Mouse (Mus musculus) R1 (cell line): ENCODE measurements at regions not wholly inside any gene's neighbourhood (a gene's known extent, or its start where the extent isn't known, plus 50 kb on each side); places are given as distances from the start of the nearest gene placed in this dataset.

Experiments
- DNase-seq: peaks from one replicate; pipeline ENCODE4 v3.0.0-alpha.2; 2018; ENCODE audit warnings: low read depth, low spot score

DNA sequence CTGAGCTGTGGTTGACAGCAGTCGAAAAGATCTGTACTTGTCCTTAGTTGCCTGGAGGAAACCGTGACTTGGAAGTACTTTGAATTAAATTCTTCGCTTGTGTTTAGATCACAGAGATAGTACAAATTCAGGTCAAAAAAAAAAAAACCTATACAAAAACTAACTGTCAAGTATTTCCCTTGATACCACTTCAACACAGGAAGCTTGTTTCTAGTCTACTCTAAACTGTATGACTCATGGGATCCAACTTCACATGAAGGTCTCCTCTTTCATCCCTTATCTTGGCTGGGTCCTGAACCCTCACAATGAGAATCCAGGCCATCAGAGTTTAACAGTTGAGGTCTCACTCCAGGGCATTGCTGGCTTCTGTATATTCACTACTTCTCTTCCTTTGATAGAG is 54.8 kb downstream of the Tmem30b start:
- DNase-seq = no peak

DNA sequence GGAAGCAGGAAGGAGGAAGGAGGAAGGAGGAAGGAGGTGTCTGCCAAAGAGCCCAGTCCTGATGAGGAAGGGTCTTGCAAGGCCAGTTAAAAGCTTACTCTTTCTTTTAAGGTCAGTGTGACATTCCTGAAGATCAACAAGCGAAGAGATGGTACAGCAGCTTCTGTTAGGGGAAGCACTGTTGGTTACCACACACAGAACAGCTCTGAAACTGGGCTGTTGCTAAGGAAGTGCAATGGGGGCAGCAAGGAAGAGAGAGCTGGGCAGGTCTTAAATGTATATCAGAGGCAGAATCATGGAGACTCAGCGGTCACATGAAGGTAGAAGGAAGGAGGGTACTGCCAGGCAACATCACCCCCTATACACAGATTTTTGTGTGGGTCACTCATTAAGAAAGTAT is 63.3 kb downstream of the Tmem30b start:
- DNase-seq = no peak

DNA sequence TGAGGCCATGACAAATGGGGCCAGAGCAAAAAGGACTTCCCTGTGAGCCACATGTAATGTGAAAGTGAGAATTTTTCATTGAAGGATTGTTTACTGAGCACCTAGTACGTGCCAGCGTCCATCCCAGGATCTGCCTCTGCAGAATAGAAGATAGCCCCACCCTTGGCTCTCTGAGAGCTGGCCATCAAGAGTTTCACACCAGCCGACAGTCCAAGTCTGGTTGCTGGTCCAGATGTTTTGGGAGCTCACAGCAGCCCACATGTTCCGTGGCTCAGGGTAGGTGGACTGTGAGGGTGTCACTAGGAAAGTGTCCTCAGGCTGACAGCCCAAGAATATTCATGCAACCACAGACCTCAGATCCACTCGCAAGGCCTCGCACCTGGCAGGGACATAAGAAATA is 63.9 kb downstream of the Tmem30b start:
- no peak for DNase-seq

DNA sequence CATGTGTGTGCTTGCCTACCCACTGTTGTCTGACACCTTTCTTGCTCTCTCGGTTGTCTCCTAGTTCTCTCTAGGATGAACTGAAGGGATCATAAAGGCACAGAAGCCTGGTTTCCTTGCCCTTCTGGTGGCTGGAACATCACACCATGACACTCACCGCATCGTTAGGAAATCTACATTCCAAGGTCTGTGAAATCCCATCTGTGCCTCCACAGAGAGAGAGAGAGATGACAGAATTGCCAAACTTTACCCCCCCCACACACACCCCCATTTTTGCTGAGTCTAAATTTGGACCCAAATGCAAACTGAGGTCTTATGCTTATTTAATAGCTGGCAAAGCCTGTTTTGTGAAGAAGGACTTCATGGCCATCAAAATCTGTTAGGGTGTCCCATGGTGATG is 64.5 kb downstream of the Tmem30b start:
- no peak for DNase-seq

DNA sequence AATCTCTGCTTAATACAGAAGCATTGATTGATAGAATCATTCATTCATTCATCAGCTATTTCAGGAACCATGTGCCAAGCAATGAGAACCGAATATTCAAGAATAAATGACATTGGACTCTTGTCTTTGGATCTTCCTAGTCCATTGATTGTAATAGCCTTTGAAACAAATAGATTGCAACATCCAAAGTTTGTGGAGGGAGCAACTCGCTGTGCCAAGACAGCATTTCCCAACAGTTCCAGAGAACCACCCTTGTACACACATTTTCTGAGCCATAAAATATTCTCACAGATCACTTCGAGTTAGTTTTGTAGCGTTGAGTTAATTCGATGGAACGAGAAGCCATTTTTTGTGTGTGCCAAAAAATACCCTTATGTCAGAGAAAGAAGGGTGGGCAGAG is 65.0 kb downstream of the Tmem30b start:
- DNase-seq = no peak

DNA sequence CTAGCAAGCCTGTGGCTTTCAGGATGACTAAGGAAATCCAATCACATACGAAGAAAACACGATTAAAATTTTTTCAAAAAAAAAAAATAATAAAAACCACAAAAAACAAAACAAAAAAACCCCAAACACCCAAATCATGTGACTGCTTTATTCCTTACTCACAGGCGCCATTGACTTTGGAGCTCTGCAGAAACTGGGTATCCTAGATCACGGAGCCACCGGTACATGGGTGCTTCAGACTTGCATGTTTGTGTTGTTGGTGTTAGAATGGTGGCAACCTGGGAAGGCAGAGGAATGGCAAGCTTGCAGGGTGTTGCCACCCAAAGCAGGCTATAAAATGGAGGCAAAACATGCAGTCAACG is 65.6 kb downstream of the Tmem30b start:
- DNase-seq = no peak

DNA sequence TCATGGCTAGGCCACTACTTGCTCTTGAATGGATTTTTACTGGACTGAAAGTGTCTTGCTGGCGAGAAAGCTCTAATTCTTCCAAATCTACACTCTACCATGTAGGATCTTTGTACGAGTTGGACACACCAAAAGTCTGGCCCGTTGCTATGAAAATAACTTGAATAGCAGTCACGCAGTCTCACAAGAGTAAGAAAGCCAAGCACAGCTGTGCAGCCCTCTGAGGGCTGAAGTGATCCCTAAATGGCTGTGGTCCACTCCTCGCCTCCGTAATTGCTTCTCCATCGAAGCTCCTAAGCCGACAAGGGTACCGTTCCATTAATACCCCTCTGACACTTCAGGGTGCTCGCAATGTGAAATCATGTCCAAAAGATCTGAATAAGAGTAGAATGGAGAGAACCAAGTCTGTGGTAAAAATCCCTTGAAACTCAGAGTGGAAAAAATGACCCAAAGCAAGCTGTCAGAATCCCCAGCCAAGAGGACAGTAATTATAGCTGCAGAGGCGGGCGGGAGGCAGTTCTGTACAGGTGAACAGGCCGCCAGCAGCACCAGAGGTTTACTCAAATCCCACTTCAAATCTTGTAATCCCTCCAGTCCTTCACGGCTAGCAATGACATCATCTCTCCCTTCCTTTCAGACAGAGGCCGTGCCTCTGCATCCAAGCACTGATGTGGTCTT is 66.1 kb downstream of the Tmem30b start:
- DNase-seq = no peak

DNA sequence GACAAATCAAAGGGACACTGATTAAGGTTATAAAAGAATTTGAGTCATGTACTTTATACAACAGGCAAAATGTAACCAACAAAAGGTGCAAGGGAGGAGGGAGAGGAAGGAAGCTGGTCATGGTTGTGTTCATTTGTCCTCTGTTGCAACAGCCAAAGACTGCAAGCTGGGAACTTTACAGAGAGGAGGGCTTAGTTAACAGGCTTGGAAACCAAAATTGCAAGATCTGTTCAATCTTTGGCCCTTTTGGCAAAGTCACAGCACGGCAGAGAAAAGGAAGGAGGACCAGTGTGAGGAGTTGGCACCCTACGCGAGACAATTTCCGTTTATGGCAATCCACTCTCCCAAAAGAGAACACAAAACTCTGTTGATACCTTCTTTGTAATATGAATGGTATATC is 67.6 kb downstream of the Tmem30b start:
- DNase-seq = no peak

DNA sequence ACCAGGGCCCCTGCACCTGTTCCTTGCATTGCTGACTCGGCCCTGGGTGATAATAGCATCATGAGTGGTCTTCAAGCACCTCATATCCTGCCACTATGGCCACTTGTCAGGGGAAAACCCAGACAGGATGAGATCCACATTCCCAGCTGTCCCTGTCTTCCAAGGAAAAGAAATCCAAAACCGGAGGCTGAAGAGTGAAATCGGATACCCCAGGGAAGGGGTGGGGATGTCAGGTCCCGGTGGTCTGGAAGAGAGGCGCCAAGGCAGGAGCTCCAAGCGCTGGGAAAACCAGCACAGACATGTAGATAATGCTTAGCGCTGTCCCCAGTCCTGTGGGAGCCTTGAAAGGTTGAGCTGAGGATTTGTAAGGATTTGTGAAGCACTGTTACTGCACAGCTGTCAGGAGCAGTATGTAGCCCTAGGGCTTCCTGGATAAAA is 69.8 kb downstream of the Tmem30b start:
- DNase-seq = no peak

DNA sequence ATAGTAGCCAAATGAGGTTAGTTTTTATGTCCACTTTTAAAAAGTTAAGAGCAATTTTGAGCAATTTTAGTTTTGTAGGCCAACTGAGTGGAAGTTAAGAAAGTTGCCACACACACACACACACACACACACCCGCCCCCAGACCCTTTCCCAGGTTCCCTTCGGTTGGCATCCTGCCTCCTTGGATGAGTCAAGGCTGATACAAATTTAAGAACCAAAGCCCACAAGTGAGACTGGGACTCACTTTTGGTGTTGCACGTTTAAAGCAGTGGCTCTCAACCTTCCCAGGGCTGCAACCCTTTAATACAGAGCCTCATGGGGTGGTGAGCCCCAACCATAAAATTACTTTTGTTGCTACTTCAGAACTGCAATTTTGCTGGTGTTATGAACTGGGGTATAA is 70.4 kb downstream of the Tmem30b start:
- DNase-seq = no peak

DNA sequence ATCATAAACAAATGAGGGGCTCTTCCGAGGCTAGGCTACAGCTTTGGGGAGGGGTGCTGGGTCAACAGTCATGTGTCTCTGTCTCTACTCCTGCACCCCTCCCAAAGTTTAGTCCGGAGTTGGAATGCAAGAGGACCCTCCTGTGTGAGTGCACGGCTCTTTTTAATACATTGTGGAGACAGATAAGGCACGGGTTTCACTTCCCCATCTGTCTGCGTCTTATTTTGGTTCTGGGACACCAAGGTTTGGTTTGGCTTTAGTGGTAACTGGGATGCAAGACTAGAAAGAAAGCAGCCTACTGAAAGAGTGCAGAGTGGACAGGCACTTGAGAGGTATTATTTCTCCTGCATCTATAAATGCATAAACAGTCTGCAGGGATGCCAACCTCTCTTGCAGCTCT is 71.2 kb downstream of the Tmem30b start:
- no peak for DNase-seq

DNA sequence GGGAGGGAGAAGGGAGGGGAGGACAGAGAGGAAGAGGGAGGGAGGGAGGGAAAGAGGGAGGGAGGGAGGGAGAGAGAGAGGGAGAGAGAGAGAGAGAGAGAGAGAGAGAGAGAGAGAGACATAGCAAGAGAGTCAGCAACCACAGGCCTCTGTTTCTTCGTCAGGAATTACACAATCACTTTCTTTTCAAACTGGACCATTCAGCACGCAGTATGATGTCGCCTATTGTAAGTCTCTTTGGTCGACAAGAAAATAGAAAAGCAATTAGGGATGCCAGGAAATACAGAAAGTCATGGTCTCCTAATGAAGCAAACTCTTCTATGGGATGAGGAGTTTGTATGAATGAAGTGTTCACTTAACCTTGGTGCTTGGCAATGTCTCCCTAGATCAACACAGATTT is 73.1 kb downstream of the Tmem30b start:
- DNase-seq = no peak

DNA sequence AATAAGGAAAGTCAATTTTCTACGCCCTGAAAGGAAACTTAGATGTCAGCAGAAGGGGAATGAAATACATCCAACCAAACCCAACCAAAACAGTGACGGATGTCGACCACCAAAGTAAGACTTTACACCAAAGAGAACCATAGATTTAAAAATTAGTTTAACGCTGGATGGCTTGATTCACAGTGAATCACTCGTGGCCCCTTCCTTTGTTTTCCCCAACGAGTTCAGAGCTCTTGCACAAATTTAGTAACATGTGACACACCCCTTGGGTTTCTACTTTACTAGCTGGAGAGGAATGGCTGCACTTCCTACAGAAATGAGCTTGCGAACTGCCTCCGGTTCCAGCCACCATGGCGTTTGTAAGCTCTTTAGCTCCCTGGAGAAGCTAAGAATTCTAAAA is 74.2 kb downstream of the Tmem30b start:
- DNase-seq = no peak

DNA sequence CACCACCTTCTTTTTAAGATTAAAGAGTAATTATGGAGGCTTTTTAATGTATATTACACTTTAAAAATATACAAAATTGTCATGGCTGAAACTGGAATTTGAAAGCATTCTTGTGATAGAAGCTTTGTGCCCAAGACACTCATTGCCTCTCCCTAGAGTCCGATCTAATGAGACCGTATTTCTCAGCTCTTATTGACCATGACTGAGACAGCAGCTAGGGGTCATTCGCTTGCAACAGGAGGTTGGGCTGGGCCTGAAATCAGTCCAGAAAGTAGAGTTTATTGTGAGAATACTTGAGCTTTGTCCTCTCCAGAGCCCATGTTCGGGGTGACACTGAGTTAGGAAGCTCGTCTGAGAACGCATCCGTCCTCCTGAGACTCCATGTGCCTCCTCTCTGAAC is 79.7 kb downstream of the Tmem30b start:
- DNase-seq = no peak

DNA sequence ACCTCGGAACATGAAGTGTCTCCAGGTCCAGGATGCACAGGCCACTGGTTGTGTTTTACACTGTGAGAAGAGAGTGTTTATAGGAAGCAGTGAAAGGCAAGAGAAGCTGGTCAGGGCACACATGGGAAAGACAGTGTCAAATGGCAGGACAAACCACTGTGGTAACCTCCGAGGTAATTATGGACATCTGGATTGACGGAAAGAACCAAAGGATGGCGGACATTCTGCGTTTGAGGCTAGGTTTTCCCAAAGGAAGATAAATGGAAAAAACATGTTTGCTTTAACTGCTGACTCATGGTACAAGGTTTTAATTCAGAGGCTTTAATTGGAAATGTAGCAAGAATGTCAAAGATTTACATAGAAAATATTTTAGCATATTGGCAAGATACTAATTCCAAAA is 80.2 kb downstream of the Tmem30b start:
- no peak for DNase-seq

DNA sequence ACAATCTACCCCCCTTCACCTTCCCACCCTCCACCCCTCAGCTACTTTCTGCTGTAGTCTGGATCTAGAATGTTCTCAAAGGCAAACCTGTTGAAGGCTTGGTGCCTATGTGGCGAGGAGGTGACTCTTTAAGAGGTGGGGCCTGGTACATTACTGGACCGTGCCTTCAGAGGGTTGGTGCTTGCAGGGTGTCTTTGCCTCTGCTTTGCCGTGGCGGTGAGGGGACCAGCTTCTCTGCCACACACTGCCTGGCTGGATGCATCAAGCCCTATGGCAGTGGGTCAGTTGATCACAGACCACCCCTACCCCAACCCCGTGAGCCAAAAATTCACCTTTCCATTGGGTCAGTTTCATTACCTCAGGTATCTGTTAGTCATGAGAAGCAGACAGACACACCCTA is 81.9 kb downstream of the Tmem30b start:
- DNase-seq = no peak

DNA sequence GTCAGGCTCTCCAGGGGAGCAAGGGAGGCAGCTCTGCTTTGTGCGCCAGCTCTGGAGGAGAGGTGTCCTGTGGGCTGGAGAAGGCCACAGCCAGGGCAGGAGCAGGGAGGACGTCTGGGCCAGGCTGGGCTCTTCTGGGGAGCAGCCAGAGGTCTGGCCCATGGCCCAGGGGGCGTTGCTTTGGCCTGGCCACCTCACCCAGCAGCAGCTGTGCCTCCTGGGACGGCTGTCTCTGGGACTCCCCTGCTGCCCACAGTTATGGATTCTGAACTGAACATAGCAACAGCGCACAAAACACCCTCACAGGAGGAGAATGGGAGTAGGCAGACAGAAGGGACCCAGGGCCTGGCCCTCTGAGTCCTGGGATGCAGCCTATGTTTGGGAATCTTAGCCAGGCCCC is 84.1 kb downstream of the Tmem30b start:
- DNase-seq = no peak

DNA sequence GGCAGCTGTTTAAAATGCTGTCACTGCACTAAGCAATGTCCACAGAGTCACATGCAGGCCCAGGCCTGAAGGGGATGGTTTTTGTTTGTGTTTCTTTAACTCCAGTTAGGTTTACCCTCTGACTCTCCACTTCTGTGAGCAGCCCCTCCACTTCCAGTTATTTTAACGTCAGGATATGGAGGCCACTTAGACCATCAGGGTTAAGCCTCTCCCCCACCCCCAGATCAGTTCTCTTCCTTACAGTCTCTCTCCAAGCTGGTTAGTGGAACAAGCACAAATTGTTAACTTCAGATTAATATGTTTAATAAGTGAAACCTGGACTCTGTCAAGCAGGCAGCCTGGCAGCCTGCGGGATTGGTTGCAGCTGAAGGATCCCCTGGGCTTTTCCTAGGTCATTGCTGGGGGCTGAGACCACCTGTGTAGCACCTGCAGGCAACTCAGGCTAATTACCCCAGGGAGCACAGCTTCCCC is 85.9 kb downstream of the Tmem30b start:
- no peak for DNase-seq

DNA sequence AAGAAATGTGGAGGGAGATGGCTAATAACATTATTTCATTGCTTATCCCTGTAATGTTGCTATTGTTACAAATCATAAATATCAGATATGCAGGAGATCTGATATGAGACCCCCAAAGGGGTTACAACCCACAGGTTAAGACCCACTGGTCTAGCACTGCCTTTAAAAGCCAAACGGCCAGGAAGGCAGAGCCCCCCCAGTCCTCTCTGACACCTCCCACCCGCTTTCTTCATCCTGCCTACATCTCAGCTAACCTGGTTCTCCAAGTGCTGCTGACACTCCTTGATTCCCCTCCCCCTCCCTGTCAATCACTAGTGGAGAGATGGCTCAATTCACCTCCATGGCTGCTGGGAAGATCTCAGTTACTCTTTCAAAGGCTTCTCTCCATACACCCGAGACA is 94.9 kb downstream of the Tmem30b start:
- no peak for DNase-seq

DNA sequence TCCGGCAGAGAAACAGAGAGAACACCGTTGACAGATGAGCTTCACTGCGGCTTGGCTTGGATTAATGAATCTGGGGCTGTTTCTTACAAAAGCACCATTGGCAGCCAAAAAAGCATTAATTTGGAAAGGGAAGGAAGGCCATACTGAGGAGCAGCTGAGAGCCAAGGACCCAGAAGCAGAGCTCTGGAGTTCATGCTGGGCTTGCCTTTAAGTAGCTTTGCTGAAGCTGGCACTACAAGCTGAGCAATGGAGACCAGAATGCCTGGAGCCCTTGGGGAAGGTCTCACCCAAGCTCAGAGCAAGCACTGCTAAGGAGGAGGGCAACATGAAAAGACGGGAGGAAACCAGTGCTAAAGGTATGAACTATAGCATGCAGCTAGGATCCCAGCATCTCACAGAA is 95.7 kb downstream of the Tmem30b start:
- DNase-seq = no peak

DNA sequence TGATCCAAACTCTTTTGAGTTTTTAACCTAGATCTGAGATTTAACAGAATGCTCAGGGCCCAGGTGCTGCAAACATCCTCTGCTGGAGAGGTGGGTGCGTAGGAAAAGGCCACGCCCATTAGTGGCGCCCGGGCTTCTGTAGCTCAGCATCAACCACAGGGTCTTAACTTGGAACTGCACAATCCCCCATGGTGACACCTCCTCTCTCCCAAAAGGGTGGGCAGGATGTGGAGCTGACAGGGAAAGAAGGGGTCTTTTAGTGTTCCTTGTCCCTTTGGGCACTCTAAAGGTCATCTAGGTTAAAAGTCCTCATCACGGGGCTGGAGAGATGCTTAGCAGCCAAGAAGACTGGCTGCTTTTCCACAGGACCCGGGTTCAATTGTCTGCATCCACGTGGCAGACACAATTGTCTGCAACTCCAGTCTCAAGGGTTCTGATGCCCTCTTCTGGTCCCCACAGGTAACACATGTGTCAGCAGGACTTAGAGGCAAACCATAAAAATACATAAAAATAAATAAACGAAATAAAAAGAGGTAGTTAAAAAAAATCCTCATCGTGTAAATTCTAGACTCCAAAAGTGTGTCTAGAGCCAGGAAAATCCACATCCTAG is 96.2 kb downstream of the Tmem30b start:
- DNase-seq = peak; percentile 74

DNA sequence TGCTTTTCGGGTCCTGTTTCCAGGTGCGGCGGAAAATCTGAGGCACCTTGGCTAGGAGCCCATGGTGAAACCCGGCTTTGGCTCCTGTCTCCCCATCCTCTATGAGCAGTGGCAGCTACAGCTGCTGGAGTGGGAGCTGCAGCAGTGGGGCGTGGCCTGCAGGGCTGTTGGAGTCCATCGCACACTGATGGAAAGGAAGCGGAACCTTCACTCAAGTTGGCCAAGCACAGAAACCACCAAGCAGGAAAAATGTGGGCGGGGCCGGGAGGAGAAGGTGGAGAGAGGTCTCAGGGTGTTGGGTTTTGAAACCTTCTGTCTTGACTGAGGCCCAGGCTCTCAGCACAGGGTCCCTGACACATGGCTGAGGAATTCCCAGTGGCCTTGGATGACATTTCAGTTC is 97.1 kb downstream of the Tmem30b start:
- DNase-seq = peak; percentile 83

DNA sequence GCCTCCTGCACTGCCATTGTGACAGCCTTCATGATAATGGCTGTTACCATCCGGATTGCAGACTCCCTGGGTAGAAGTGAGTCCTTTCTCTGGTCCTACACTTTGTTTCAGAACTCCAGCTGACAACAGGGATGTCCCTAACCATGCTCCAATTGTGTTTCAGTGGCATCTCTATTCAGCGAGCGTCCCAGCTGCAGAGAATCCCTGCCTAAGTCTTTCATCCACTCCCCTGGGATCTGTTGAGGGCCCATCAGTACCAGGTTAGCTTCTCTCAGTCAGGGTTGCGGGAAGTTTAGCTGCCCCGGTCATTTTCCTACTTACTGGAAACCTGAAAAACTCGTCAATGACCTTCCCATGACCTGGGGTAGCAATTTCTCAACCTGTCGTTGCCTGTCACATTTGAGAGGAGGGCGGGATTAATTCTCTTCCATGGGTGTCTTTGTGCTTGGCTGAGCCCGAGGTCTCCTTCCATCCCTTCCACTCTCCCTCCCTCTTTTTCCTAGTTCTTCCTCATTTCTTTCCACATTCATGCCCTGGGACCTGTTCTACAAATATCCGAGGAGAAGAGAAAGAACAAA is 97.7 kb downstream of the Tmem30b start:
- DNase-seq = peak; percentile 81
